Mouse (Mus musculus) spleen, postnatal 10 days (tissue): ENCODE data around the gene Srd5a1.

Experiments used
- DNase-seq, 2 experiments: peaks; one replicate each; pipeline ENCODE4 v3.0.0; 2021 to 2022; ENCODE audit warnings: low spot score in 2 of 2

The Srd5a1 gene

GRCm38 (mm10) chr13:69611398-69612174 lies at the start of gene Srd5a1:
Srd5a1 (minus strand) TSS chr13:69611442.
- peak; percentile 98 to 100 for DNase-seq

GRCm38 (mm10) chr13:69654508-69654907 lies 43.3 kb upstream of the Srd5a1 start:
- DNase-seq: no peak

GRCm38 (mm10) chr13:69646481-69646880 lies 35.2 kb upstream of the Srd5a1 start:
- DNase-seq: no peak

GRCm38 (mm10) chr13:69645694-69646423 lies 34.6 kb upstream of the Srd5a1 start:
- no peak for DNase-seq

GRCm38 (mm10) chr13:69644427-69645166 lies 33.4 kb upstream of the Srd5a1 start:
- no peak for DNase-seq

GRCm38 (mm10) chr13:69643937-69644336 lies 32.7 kb upstream of the Srd5a1 start:
- no peak for DNase-seq

GRCm38 (mm10) chr13:69642656-69643216 lies 31.5 kb upstream of the Srd5a1 start:
- DNase-seq: peak in 1 of 2 experiments; percentile 8

- DNase-seq: peak in 1 of 2 experiments; percentile 2
These were observed 29.8 kb upstream of the Srd5a1 start for GRCm38 (mm10) chr13:69641017-69641416.

GRCm38 (mm10) chr13:69640541-69640940 lies 29.3 kb upstream of the Srd5a1 start:
- DNase-seq: peak in 1 of 2 experiments; percentile 1

- peak in 1 of 2 experiments; percentile 3 for DNase-seq
These were observed 28.9 kb upstream of the Srd5a1 start for GRCm38 (mm10) chr13:69640126-69640525.

GRCm38 (mm10) chr13:69639251-69639650 lies 28.0 kb upstream of the Srd5a1 start:
- peak in 1 of 2 experiments; percentile 8 for DNase-seq

- DNase-seq: peak in 1 of 2 experiments; percentile 4
These were observed 26.9 kb upstream of the Srd5a1 start for GRCm38 (mm10) chr13:69638108-69638626.

- peak in 1 of 2 experiments; percentile 8 for DNase-seq
These were observed 26.4 kb upstream of the Srd5a1 start for GRCm38 (mm10) chr13:69637657-69638056.

GRCm38 (mm10) chr13:69636816-69637215 lies 25.6 kb upstream of the Srd5a1 start:
- DNase-seq: peak in 1 of 2 experiments; percentile 5

- DNase-seq: no peak
These were observed 25.1 kb upstream of the Srd5a1 start for GRCm38 (mm10) chr13:69636375-69636774.

GRCm38 (mm10) chr13:69635836-69636235 lies 24.6 kb upstream of the Srd5a1 start:
- DNase-seq: peak in 1 of 2 experiments; percentile 9

GRCm38 (mm10) chr13:69633988-69634387 lies 22.7 kb upstream of the Srd5a1 start:
- no peak for DNase-seq

- DNase-seq: no peak
These were observed 22.3 kb upstream of the Srd5a1 start for GRCm38 (mm10) chr13:69633551-69633950.

GRCm38 (mm10) chr13:69631659-69632058 lies 20.4 kb upstream of the Srd5a1 start:
- DNase-seq: no peak

GRCm38 (mm10) chr13:69631111-69631510 lies 19.9 kb upstream of the Srd5a1 start:
- no peak for DNase-seq

- no peak for DNase-seq
These were observed 19.3 kb upstream of the Srd5a1 start for GRCm38 (mm10) chr13:69630576-69630975.
